Mouse (Mus musculus): Measurements from ENCODE around the gene Slc35a2. TPM values are rescaled to one million over a fixed set of nuclear protein-coding genes. Genes with fewer than 3 reads are reported as not detected.

The Slc35a2 gene
- total RNA-seq (2021), result 10 to 100 TPM; 31.9 to 39.6 TPM
- long read RNA-seq, experiment 1, transcript Slc35a2-202 (4 exons, 3,094 nt), result major isoform, 9 of 19 reads
- long read RNA-seq, experiment 1, transcript Slc35a2-203 (5 exons, 1,527 nt), result minor isoform, 6 of 19 reads
- long read RNA-seq, experiment 1, partial matches to known transcripts, result 0 of 19 reads
- long read RNA-seq, experiment 1, other reads (novel, unspliced or antisense), result 3 of 19 reads
- long read RNA-seq, experiment 2, transcript Slc35a2-203 (5 exons, 1,527 nt), result major isoform, 5 of 8 reads
- long read RNA-seq, experiment 2, partial matches to known transcripts, result 1 of 8 reads
- long read RNA-seq, experiment 2, other reads (novel, unspliced or antisense), result 1 of 8 reads

DNA sequence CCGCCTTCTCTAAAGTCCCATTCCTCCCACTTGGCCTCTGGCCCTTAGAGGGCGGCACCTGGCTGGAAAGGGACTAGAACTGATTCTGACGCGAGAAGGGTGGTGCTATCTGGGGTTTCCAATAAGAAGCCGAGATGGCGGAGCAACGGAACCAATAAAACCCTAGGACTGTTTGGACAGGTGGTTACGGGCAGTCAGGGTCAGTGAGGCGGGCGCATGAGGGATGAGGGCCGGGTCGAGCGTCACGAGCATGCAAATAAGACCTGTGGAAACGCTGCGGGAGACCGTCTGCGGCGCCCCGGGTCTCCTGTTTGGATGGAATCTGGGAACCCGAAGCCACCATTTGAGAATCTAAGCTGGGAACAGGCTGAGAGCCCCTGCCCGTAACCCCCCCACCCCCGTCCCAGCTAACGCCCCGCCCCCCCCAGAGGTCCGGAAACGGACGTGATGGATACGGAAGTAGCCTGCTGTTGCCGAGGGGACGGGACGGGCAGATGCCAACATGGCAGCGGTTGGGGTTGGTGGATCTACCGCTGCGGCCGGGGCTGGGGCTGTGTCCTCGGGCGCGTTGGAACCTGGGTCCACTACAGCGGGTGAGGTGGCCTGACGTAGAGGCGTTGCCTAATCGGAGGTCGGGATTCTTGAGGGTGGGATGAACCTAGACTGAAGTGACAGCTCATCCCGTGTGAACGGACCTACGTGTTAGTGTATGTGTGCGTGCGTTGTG, at the start of gene Slc35a2:
TSS of gene Slc35a2 (plus strand) at position 188 of the 727 bp plus-strand sequence.
- peak within 1 kb of the TSS; percentile 91 for H3K27ac ChIP-seq
- peak; percentile 69 to 74 for DNase-seq (ENCODE audit: extremely low spot score in 1 of 2, low spot score in 2 of 2)
- peak; percentile 3 for TF ChIP-seq CTCF (IDR thresholded peaks at IDR 0.05)
- peak within 1 kb of the TSS; percentile 65 for H3K4me3 ChIP-seq
- intact Hi-C loops (cut with DNase I), result loop anchor here (5.0 kb wide), 1 partner anchor 37 kb away; no protein-coding TSS in a partner anchor

DNA sequence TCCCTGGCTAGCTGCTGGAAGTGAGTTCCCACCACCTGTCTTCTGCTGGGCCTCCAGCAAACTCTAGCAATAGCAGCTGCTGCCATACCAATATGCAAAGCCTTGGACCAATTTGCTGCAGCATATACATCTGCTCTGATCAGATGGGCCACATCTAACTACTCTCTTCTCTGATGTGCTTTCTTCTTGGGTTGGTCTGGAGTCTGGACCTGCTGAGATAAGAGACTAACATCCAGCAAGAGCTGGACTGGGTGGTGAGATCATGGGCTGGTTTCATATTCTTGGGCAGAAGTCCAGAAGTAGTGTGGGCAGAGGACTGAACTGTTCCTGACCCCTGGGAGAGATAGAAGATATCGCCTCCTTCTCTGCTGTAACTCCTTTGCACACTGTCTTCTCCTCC, 46.7 kb upstream of the Slc35a2 start:
- no peak for TF ChIP-seq CTCF (IDR thresholded peaks at IDR 0.05)

DNA sequence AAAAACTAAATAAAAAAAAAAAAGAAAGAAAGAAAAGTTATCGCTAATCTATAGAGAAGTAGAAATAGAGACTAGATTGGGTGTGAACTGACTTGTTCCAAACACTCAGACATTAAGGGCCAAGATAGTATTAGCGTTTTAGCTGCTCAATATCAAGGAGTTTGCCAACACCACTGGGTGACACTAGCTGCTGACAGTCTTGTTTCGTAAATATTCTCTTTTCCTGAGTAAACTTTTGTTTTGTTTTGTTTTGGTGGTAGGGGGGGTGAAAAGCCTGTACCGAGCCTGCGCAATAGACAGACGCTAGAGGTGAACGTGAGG, 43.0 kb upstream of the Slc35a2 start:
- DNase-seq (ENCODE audit: extremely low spot score in 1 of 2, low spot score in 2 of 2), result no peak
- H3K4me3 ChIP-seq, result peak overlapping the region; percentile 17; the same call in 1 of the 2 replicates
- H3K27ac ChIP-seq, result peak overlapping the region; percentile 70
- TF ChIP-seq CTCF (IDR thresholded peaks at IDR 0.05), result no peak
- intact Hi-C loops (cut with DNase I), result no loop called here

More for the DNA sequence above, 46.7 kb upstream of the Slc35a2 start:
- no peak for DNase-seq (ENCODE audit: extremely low spot score in 1 of 2, low spot score in 2 of 2)
- intact Hi-C loops (cut with DNase I), result no loop called here
- Histone ChIP-seq H3K4me3 (no peak overlapping the region), H3K27ac (no peak overlapping the region)

DNA sequence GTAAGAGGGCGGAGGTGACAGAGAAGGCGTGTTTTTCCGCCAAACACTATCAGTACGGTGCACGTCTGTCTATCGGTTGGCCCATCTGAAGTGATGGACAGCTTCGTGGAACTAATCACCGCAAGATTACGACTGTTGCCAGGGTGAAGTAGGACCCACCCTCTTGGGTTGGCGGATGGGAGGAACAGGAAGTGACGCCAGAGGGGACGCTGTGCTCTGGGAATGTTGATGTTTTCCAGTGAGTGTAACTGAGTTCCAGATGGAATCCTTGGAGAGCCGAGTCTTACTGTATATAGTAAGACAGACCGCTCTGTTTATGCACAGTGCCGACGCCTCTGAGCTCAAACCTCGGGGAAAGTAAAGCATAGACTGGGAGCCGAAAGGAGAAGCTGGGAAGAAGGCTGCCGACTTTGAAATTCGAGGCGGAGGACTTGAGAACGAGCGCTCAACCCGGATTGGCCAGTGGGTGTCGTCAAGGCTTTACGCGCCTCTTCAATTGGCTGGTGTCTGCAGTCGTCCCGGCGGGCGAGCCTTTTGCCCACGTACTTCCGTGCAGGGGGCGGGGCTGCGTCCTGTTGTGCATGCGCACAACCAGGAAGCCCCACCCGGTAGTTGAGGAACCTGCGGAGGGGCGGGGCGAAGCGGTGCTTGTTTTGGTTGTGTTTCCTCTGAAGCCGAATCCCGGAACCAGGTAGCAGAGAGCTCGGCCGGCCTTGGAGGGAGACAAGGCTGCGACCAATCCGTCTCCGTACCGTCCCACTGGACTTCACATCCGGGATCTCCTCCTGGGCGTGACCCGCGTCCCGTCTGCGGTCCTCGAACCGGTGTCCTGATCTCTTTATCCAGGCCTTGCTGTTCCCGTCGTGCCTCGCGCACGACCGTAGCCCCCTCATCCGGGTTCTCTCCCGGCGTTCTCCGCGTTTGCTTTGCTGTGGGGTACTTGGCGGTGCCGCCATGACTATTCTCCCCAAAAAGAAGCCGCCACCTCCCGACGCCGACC, 42.4 kb upstream of the Slc35a2 start, which contains the start of gene Otud5:
TSS of gene Otud5 (plus strand) at position 202 of the 1,000 bp plus-strand sequence.
- TF ChIP-seq CTCF (IDR thresholded peaks at IDR 0.05), result no peak
- intact Hi-C loops (cut with DNase I), result no loop called here
- H3K27ac ChIP-seq, result peak within 1 kb of the TSS; percentile 94
- peak within 1 kb of the TSS; percentile 63 for H3K4me3 ChIP-seq
- DNase-seq (ENCODE audit: extremely low spot score in 1 of 2, low spot score in 2 of 2), result peak; percentile 89 to 92

DNA sequence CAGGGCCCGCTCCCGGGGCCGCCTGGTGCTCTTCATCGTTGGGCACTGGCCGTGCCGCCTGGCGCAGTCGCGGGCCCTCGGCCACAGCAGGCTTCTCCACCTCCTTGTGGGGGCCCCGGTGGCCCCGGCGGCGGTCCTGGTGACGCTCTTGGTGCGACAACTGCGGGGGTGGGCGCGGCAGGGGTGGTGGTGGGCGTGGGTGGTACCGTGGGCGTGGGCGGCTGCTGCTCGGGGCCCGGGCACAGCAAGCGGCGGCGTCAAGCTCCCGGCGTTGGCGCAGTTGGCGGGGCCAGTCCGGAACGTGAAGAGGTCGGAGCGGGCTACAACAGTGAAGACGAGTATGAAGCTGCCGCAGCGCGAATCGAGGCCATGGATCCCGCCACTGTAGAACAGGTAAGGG, 41.5 kb upstream of the Slc35a2 start:
- no peak for TF ChIP-seq CTCF (IDR thresholded peaks at IDR 0.05)
- Histone ChIP-seq H3K4me3 (peak overlapping the region; percentile 63), H3K27ac (peak overlapping the region; percentile 94)
- intact Hi-C loops (cut with DNase I), result no loop called here
- DNase-seq (ENCODE audit: extremely low spot score in 1 of 2, low spot score in 2 of 2), result peak; percentile 19 to 23

DNA sequence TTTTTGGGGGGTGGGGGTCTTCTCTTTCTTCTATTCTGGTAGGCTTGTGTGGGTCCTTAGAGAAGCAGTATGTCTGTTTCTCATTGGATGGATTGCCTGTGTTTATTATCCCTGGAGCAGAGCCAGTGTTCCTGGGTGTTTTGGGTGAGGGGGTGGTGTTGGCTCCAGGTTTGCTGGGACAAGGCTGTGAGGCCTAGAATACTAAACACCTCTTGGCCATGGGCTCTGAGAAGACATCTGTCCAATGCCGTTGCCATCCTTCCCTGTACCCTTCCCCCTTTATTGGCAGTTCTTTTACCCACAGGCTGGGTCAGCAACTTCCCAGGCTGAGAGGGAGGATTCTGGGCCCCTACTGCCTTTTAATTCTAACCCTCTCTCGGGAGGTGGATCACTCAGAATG, 36.0 kb upstream of the Slc35a2 start:
- DNase-seq (ENCODE audit: extremely low spot score in 1 of 2, low spot score in 2 of 2), result peak in 1 of 2 experiments; percentile 8
- Histone ChIP-seq H3K4me3 (no peak overlapping the region), H3K27ac (no peak overlapping the region)
- intact Hi-C loops (cut with DNase I), result loop anchor here (5.0 kb wide), 1 partner anchor 34 kb away; the partner anchor contains the start of gene Slc35a2
- TF ChIP-seq CTCF (IDR thresholded peaks at IDR 0.05), result no peak

DNA sequence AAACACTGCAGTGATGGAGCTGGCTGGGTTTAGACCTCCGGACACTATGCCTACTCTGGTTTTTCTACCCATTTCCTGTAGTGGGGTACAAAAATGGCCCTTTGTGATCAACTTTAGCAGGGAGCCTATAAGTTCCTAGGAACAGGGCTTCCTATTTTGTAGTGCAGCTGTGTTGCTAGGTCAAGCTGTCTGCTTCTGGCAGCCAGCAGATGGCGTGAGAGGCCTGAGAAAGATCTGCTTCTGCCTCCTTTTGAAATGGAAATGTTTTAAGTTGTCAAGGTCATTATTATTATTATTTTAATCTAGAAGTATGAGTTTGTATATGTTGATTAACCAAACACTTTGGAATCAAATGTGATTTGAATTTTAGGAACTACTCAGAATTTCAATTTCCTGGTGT, 29.2 kb upstream of the Slc35a2 start:
- intact Hi-C loops (cut with DNase I), result no loop called here
- peak; percentile 69 for TF ChIP-seq CTCF (IDR thresholded peaks at IDR 0.05)
- no peak overlapping the region for H3K4me3 ChIP-seq
- no peak overlapping the region for H3K27ac ChIP-seq
- DNase-seq (ENCODE audit: extremely low spot score in 1 of 2, low spot score in 2 of 2), result peak in 1 of 2 experiments; percentile 30

DNA sequence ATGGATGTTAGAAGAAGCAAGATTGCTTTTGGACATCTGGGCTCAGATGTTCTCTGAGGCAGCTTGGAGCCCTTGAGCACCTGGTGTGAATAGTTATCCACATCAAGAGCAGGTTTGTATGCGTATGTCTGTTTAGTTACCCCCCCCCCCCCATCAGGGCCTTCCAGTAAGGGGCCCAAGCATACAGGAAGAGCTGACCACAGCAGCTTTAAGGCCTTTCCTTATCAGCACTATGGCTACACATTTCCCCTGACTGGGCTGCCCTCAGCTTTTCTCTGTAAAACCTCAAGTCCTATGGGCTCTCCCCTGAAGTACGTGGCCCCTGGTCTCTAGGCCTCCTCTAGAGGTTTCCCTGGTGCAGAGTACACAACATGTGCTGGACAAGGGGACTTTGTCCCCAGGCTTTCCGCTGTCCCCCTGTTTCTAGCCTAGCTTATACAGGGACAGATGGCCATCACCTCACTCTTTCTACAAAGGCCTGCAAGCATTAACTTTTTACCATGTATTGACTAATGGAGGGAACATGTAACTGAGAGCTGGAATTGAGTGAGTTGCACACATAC, 24.6 kb upstream of the Slc35a2 start:
- no peak for DNase-seq (ENCODE audit: extremely low spot score in 1 of 2, low spot score in 2 of 2)
- TF ChIP-seq CTCF (IDR thresholded peaks at IDR 0.05), result no peak
- no peak overlapping the region for H3K4me3 ChIP-seq
- intact Hi-C loops (cut with DNase I), result no loop called here
- H3K27ac ChIP-seq, result no peak overlapping the region

DNA sequence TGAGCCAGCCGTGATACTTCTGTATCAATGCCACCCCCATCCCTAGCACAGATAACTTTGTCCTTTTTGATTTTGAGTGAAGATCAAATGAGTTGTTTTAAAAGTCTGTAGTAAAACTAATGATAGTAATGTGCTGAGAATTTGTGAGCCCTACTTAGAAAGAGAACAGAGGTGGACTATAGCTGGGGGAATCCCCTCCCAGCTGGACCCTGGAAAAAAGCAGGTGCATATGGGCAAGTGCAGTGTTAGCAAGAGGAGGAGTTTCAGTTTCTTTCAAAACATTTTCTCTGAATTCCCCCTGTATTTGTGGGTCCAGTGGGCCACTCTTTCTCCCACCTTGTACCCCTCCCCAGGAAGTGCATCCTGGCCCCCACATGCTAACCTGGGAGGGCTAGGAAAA, 20.6 kb upstream of the Slc35a2 start:
- no peak for DNase-seq (ENCODE audit: extremely low spot score in 1 of 2, low spot score in 2 of 2)
- intact Hi-C loops (cut with DNase I), result no loop called here
- no peak for TF ChIP-seq CTCF (IDR thresholded peaks at IDR 0.05)
- H3K4me3 ChIP-seq, result no peak overlapping the region
- no peak overlapping the region for H3K27ac ChIP-seq

DNA sequence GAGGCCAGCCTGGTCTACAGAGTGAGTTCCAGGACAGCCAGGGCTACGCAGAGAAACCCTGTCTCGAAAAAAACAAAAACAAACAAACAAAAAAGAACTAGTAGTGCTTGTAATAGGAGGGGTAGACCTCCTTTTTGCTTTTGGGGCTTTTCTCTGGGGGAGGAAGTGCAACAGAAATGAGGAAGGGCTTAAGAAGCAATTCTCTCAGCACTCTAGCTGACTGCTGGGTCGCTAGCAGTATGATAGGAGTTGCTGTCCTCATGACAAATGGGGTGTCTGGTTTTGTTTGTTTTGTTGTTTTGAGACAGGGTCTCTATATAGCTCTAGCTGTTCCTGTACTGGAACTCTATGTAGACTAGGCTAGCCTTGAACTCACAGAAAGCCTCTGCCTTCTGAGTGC, 19.3 kb upstream of the Slc35a2 start:
- intact Hi-C loops (cut with DNase I), result no loop called here
- DNase-seq (ENCODE audit: extremely low spot score in 1 of 2, low spot score in 2 of 2), result no peak
- Histone ChIP-seq H3K27ac (no peak overlapping the region), H3K4me3 (no peak overlapping the region)
- TF ChIP-seq CTCF (IDR thresholded peaks at IDR 0.05), result no peak

DNA sequence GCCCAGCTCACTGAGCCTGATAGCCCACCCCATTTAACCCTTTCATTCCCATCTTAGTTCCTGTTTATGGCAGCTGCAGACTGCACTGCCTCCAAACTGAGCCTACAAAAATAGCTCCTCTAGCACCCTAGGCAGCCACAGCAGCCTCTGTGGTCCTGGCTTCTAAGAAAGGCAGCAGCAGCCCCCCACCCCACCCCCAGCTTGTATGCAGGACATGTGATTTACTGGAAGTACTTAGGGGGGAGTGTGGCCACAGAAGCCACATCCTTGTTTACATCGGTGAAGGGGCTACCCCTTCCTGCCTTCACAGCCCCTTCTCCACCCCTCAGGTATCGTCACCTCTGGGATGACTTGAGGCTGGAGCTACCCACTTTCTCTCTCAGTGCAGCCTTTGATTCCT, 18.5 kb upstream of the Slc35a2 start:
- TF ChIP-seq CTCF (IDR thresholded peaks at IDR 0.05), result no peak
- H3K4me3 ChIP-seq, result no peak overlapping the region
- no peak overlapping the region for H3K27ac ChIP-seq
- intact Hi-C loops (cut with DNase I), result no loop called here
- no peak for DNase-seq (ENCODE audit: extremely low spot score in 1 of 2, low spot score in 2 of 2)

All from left cerebral cortex, adult 2 months (tissue).